Mouse (Mus musculus): ENCODE data around the gene Lemd1. TPM values are rescaled to one million over a fixed set of nuclear protein-coding genes. Genes with fewer than 3 reads are reported as not detected.
A peak's percentile ranks its signal among the peaks of the same experiment; 100 is the strongest.
"Not testable (repeated sequence)": the region's sequence is repeated elsewhere in the genome, so short reads cannot be mapped to it uniquely, and the experiment has no call there.

Gene Lemd1
- total and polyA plus RNA-seq, 2 experiments from 2014 or later, result 13.3 to 14.7 TPM

DNA sequence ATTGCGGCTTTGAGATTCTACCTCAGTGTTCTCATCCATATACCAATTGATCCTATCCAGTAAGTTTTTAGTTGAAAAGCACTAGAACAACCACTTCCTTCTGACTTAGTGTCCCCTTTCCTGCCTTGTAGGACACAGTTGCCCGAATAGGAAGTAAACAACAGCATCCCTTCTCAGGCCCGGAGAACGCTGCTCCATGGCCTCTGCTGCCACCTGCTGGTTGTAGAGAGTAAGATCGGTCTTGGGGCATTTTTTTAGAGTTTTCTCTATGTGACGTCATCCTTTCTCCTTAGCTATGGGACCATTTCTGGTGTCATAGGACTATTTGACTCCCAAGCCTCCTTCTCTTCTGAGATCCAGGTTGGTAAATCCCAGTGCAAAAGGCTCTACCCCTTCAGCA lies 35.5 kb upstream of the Lemd1 start:
- TF ChIP-seq CTCF (IDR thresholded peaks at IDR 0.05; ENCODE audit: low read depth), result peak; percentile 92
- H3K36me3 ChIP-seq (ENCODE audit: insufficient read depth), result no peaks in the 10 kb centered on the region
- 12% methylated on average over 6 of the region's 6 CpGs for WGBS
- no peaks in the 10 kb centered on the region for H3K4me1 ChIP-seq (ENCODE audit: insufficient read depth)
- DNase-seq (peak; percentile 88), ATAC-seq (peak; percentile 14; the same call in 1 of the 2 replicates)
- no peak overlapping the region for H3K4me2 ChIP-seq (ENCODE audit: low read depth)
- H3K9ac ChIP-seq, result no peak overlapping the region
- H3K27me3 ChIP-seq (ENCODE audit: insufficient read depth, low read length), result no peaks in the 10 kb centered on the region
- H3K4me3 ChIP-seq (ENCODE audit: low read depth, low read length), result no peak overlapping the region
- H3K27ac ChIP-seq (ENCODE audit: low read depth, low read length), result no peak overlapping the region
- no peaks in the 10 kb centered on the region for H3K9me3 ChIP-seq (ENCODE audit: low read length)

DNA sequence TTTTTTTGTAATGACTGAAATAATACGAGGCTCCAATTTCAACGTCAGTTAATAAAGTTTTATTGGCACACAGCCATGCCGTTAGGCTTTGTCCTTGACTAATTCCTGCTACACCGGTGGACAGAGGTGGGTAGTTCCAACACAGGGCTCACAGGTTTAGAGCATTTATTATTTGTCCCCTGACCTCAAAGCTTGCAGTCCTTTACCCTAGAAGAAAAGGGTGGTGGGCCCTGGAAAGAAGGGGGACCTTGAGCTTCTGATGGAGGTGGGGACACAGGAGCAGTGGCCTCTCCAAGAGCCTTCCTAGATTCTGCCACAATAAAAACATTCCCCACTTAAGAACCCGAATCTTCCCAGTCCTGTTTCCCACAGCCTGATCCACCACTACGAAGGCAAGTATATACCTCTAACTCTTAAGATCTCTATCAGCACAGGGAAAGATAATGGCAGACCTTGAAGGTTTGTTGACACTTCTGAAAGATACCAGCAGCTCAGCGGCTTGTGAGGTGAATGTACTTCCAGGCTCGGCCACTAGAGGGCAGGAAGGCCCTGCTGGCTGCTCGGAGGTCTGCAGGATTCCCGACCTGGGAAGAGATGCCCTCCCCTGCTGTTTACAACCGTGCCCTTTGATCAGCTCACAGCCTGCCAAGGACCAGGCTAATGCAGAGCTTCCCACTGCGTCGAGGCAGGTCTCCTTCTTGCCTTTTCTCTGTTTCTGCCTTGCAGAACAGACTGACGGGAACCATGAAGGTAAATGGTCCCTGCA lies 34.0 kb upstream of the Lemd1 start:
- Histone ChIP-seq H3K36me3 (ENCODE audit: insufficient read depth) (no peaks in the 10 kb centered on the region), H3K27ac (ENCODE audit: low read depth, low read length) (no peak overlapping the region), H3K9ac (peak overlapping the region; percentile 23; the same call in 1 of the 2 replicates), H3K9me3 (ENCODE audit: low read length) (no peaks in the 10 kb centered on the region), H3K4me2 (ENCODE audit: low read depth) (peak overlapping the region; percentile 21), H3K4me1 (ENCODE audit: insufficient read depth) (no peaks in the 10 kb centered on the region), H3K4me3 (ENCODE audit: low read depth, low read length) (no peak overlapping the region), H3K27me3 (ENCODE audit: insufficient read depth, low read length) (no peaks in the 10 kb centered on the region)
- DNase-seq (peak; percentile 91), ATAC-seq (peak; percentile 79)
- peak; percentile 99 for TF ChIP-seq CTCF (IDR thresholded peaks at IDR 0.05; ENCODE audit: low read depth)
- WGBS, result 18% methylated on average over 14 of the region's 14 CpGs

DNA sequence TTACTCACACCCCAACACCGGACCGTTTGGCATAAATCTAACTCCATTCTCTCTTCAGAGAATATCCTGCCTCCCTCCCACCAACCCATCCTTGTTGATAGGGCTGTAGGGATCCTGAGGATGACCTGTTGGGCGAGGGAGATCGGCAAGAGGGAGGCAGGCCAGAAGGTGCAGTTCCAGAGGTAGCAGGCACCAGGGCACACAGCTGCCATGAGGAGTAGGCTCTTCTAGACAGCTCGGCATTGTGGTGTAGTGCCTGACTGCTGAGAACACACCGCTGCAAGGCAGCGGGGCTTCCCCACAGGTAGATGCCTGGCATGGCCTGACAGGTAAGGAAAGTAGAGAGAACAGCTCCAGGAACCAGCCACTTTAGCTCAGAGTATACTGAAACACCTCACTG lies 33.4 kb upstream of the Lemd1 start:
- Histone ChIP-seq H3K27ac (ENCODE audit: low read depth, low read length) (no peak overlapping the region), H3K4me2 (ENCODE audit: low read depth) (peak overlapping the region; percentile 21), H3K27me3 (ENCODE audit: insufficient read depth, low read length) (no peaks in the 10 kb centered on the region), H3K9me3 (ENCODE audit: low read length) (no peaks in the 10 kb centered on the region), H3K4me1 (ENCODE audit: insufficient read depth) (no peaks in the 10 kb centered on the region), H3K36me3 (ENCODE audit: insufficient read depth) (no peaks in the 10 kb centered on the region), H3K4me3 (ENCODE audit: low read depth, low read length) (no peak overlapping the region), H3K9ac (peak overlapping the region; percentile 23; the same call in 1 of the 2 replicates)
- DNase-seq (no peak), ATAC-seq (peak; percentile 21; the same call in 1 of the 2 replicates)
- TF ChIP-seq CTCF (IDR thresholded peaks at IDR 0.05; ENCODE audit: low read depth), result no peak
- WGBS, result 26% methylated on average over 7 of the region's 7 CpGs

DNA sequence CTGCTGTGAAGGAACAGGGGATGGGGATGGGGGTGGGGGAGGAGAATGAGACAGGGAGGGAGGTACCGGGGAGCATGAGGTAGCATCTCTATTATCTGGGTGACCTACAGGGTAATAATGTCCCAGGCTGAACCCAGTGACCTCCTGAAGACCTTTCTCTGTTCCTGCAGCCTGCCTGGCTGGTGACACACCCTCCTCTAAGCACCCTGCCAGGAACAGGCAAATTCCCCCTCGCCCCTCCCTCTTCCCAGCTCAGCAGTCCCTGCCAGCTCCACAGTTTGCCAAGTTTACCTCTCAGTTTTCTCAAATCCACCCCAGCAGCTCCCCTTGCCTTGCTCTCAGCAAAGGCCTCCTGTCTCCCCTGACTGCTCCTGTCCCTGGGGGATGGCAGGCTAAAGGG lies 32.5 kb upstream of the Lemd1 start:
- H3K27me3 ChIP-seq (ENCODE audit: insufficient read depth, low read length), result no peaks in the 10 kb centered on the region
- no peaks in the 10 kb centered on the region for H3K36me3 ChIP-seq (ENCODE audit: insufficient read depth)
- H3K4me2 ChIP-seq (ENCODE audit: low read depth), result no peak overlapping the region
- DNase-seq (no peak), ATAC-seq (no peak)
- TF ChIP-seq CTCF (IDR thresholded peaks at IDR 0.05; ENCODE audit: low read depth), result no peak
- H3K9me3 ChIP-seq (ENCODE audit: low read length), result no peaks in the 10 kb centered on the region
- no peaks in the 10 kb centered on the region for H3K4me1 ChIP-seq (ENCODE audit: insufficient read depth)
- WGBS, result 48% methylated on average over 2 of the region's 2 CpGs
- no peak overlapping the region for H3K9ac ChIP-seq
- no peak overlapping the region for H3K4me3 ChIP-seq (ENCODE audit: low read depth, low read length)
- H3K27ac ChIP-seq (ENCODE audit: low read depth, low read length), result no peak overlapping the region

DNA sequence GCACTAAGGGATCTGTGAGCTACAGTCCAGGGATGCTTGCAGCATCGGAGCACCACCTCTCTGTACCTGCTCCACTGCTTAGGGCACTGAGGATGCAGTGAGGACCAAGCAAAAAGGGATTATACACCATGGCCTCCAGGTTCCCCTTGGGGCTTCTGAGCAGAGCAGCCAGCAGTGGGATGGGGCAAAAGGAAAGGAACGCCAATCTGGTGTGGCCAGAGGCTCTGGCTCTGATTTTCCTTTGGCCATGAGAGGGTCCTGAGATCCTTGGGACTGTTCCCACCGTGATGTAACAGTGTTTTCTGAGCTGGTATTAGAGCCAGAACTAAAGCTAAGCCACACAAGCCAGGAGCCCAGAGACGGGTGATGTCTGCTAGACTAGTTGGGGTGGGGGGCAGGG lies 31.6 kb upstream of the Lemd1 start:
- DNase-seq (peak; percentile 29), ATAC-seq (no peak)
- Histone ChIP-seq H3K27ac (ENCODE audit: low read depth, low read length) (no peak overlapping the region), H3K27me3 (ENCODE audit: insufficient read depth, low read length) (no peaks in the 10 kb centered on the region), H3K4me2 (ENCODE audit: low read depth) (no peak overlapping the region), H3K9me3 (ENCODE audit: low read length) (no peaks in the 10 kb centered on the region), H3K4me3 (ENCODE audit: low read depth, low read length) (no peak overlapping the region), H3K9ac (no peak overlapping the region), H3K36me3 (ENCODE audit: insufficient read depth) (no peaks in the 10 kb centered on the region), H3K4me1 (ENCODE audit: insufficient read depth) (no peaks in the 10 kb centered on the region)
- no peak for TF ChIP-seq CTCF (IDR thresholded peaks at IDR 0.05; ENCODE audit: low read depth)
- WGBS, result 47% methylated on average over 4 of the region's 4 CpGs

DNA sequence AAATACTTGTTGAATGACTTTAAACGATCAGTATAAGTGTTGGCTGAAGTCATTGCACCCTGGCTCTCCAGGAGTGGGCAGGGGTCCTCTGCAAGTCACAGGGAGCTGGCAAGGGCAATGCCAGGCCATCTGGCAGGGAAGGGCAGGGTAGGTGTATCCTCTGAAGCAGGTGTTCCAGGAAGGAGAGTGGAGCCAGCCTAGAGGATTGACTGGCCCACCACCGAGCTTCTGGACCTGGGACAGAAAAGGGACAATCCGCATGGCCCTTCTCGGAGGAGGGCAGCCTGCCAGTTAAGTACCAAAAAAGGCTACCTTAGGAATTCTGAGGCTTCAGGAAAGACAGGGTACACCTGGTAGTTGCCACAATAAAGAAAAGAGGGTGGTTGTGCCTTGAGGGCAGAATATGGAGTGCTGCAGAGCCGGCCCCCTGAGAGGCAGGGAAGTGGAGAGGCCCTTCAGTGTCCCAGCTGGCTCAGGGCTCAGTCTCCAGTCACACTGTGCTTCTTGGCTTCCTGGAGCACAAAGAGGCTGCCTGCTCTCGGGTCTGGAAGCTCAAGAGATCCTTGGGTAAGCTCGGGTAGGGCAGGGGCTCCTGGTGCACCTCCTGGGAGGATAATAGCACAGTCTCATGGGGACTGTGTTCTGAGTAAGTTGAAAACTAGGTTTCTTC lies 29.9 kb upstream of the Lemd1 start:
- Histone ChIP-seq H3K27ac (ENCODE audit: low read depth, low read length) (no peak overlapping the region), H3K9ac (no peak overlapping the region), H3K9me3 (ENCODE audit: low read length) (no peaks in the 10 kb centered on the region), H3K4me1 (ENCODE audit: insufficient read depth) (0 out of 2 replicates have a peak, but pooled peaks cover 4% of the 10 kb centered on the region), H3K36me3 (ENCODE audit: insufficient read depth) (no peaks in the 10 kb centered on the region), H3K27me3 (ENCODE audit: insufficient read depth, low read length) (no peaks in the 10 kb centered on the region), H3K4me3 (ENCODE audit: low read depth, low read length) (no peak overlapping the region), H3K4me2 (ENCODE audit: low read depth) (no peak overlapping the region)
- 58% methylated on average over 7 of the region's 7 CpGs for WGBS
- ATAC-seq (no peak), DNase-seq (no peak)
- TF ChIP-seq CTCF (IDR thresholded peaks at IDR 0.05; ENCODE audit: low read depth), result no peak

DNA sequence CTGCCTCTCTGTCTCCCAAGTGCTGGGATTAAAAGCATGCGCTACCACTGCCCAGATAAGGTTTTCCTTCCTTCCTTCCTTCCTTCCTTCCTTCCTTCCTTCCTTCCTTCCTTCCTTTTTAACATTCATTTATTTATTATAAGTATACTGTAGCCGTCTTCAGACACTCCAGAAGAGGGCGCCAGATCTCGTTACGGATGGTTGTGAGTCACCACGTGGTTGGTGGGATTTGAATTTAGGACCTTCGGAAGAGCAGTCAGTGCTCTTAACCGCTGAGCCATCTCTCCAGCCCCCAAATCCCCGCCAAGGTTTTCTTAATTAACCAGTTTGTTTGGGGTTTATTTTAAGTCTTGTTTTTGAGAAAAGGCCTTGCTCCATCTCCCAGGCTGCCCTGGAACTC lies 28.6 kb upstream of the Lemd1 start:
- ATAC-seq; H3K9ac ChIP-seq; H3K9me3 ChIP-seq (ENCODE audit: low read length); H3K4me2 ChIP-seq (ENCODE audit: low read depth); H3K36me3 ChIP-seq (ENCODE audit: insufficient read depth); H3K4me1 ChIP-seq (ENCODE audit: insufficient read depth); H3K27me3 ChIP-seq (ENCODE audit: insufficient read depth, low read length); DNase-seq; H3K4me3 ChIP-seq (ENCODE audit: low read depth, low read length); H3K27ac ChIP-seq (ENCODE audit: low read depth, low read length): not testable (repeated sequence)
- peak; percentile 35; the same call in 1 of the 2 replicates for TF ChIP-seq CTCF (IDR thresholded peaks at IDR 0.05; ENCODE audit: low read depth)
- WGBS, result 48% methylated on average over 9 of the region's 9 CpGs
